In the genomic region with DNA sequence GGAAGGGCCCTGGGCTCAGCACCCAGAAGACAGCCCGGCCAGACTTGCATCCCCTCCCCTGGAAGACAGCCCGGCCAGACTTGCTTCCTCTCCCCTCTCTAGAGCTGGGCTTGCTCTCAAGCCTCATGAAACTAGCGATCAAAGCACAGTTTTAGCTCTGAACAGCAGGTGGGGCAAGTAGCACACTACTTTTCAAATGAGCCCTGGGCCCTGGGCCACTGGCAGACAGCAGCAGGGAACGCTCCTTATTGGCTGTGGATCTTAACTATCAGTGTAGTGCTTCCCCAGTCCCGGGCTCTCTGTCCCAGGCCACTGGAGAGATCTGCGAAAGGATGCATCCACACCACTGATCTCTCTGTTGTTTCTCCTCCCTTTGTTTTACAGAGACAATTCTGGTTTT, we compare ENCODE assay signal across 7 mouse cellular contexts. TPM values are rescaled to one million over a fixed set of nuclear protein-coding genes. Genes with fewer than 3 reads are reported as not detected.
DNase-seq lines count a peak whose midpoint lies in the region; ATAC-seq lines count a peak whose summit lies in the region.

No protein-coding gene starts in this region.

- peak; percentile 69 for DNase-seq in adrenal gland, adult 8-10 months
- DNase-seq in embryo, embryonic 11.5 days (ENCODE audit: low read depth, low spot score): peak; percentile 59
- DNase-seq in gastrocnemius, postnatal 36 days: peak; percentile 58 to 78
- DNase-seq in left cerebral cortex, postnatal 25 days (ENCODE audit: low spot score in 2 of 2): peak; percentile 80 to 87
- DNase-seq in midbrain, embryonic 11.5 days (ENCODE audit: low spot score, missing footprints): peak; percentile 91
- DNase-seq in skeletal muscle tissue, adult 2 months (ENCODE audit: low read depth, low spot score): peak; percentile 76

- ATAC-seq in intestine, embryonic 15.5 days: peak; percentile 89
- peak; percentile 93 for ATAC-seq in midbrain, embryonic 11.5 days (ENCODE audit: low FRiP score)

- no peak overlapping the region for H3K4me3 ChIP-seq in intestine, embryonic 15.5 days (replicated peaks)
- no peak overlapping the region for H3K4me3 ChIP-seq in midbrain, embryonic 11.5 days (ENCODE audit: low read depth, low read length)

- WGBS in intestine, embryonic 15.5 days: 4% methylated on average over 6 of the region's 6 CpGs
- WGBS in midbrain, embryonic 11.5 days: 5% methylated on average over 6 of the region's 6 CpGs

- H3K9me3 ChIP-seq in intestine, embryonic 15.5 days: no peaks in the 10 kb centered on the region
- no peaks in the 10 kb centered on the region for H3K9me3 ChIP-seq in midbrain, embryonic 11.5 days (ENCODE audit: control insufficient read depth, low read length)

- H3K9ac ChIP-seq in intestine, embryonic 15.5 days: no peak overlapping the region
- H3K9ac ChIP-seq in midbrain, embryonic 11.5 days (ENCODE audit: low read length): no peak overlapping the region

- no peaks in the 10 kb centered on the region for H3K36me3 ChIP-seq in intestine, embryonic 15.5 days
- H3K36me3 ChIP-seq in midbrain, embryonic 11.5 days (ENCODE audit: control insufficient read depth, insufficient read depth, low read length): no peaks in the 10 kb centered on the region

- H3K4me2 ChIP-seq in intestine, embryonic 15.5 days (replicated peaks): no peak overlapping the region
- no peak overlapping the region for H3K4me2 ChIP-seq in midbrain, embryonic 11.5 days

- intact Hi-C loops in gastrocnemius, postnatal 36 days (cut with DNase I): loop anchor here (2.0 kb wide), 1 partner anchor 268 kb away; no protein-coding TSS in a partner anchor
- intact Hi-C loops in left cerebral cortex, postnatal 25 days (cut with DNase I): loop anchor here (5.0 to 10.0 kb wide), 3 partner anchors 111 to 804 kb away; no protein-coding TSS in a partner anchor

- no peaks in the 10 kb centered on the region for H3K27me3 ChIP-seq in intestine, embryonic 15.5 days (replicated peaks)
- H3K27me3 ChIP-seq in midbrain, embryonic 11.5 days (ENCODE audit: control insufficient read depth, insufficient read depth, low read length): no peaks in the 10 kb centered on the region

- no peaks in the 10 kb centered on the region for H3K4me1 ChIP-seq in intestine, embryonic 15.5 days (replicated peaks)
- H3K4me1 ChIP-seq in midbrain, embryonic 11.5 days (ENCODE audit: control insufficient read depth, insufficient read depth, low read length): no peaks in the 10 kb centered on the region; the same call in 1 of the 2 replicates

- H3K27ac ChIP-seq in intestine, embryonic 15.5 days: no peak overlapping the region
- H3K27ac ChIP-seq in midbrain, embryonic 11.5 days (ENCODE audit: low read depth, low read length): no peak overlapping the region

RNA-seq across cellular contexts. Expression of gene Aven, which starts 8.4 kb away (rescaled TPM):
- 10 to 100 TPM in 3 of 4 experiments, 1 to 10 TPM in 1; 8.8 to 16.3 (median 13.1) TPM for total RNA-seq in adrenal gland, adult 8-10 months (2022)
- 10 to 100 TPM; 16.3 to 20.3 TPM for total RNA-seq in gastrocnemius, postnatal 36 days (2021)
- polyA plus RNA-seq in intestine, embryonic 15.5 days (2015; fragmentation: Nextera tagmentation; extraction: Ambion mirVana): 8.4 and 11.9 TPM in 2 replicates
- total RNA-seq in left cerebral cortex, postnatal 25 days (2021): 10 to 100 TPM in 1 of 2 experiments, 1 to 10 TPM in 1; 9.6 to 11.4 TPM
- 6.7 and 6.9 TPM in 2 replicates for polyA plus RNA-seq in midbrain, embryonic 11.5 days (2014; fragmentation: Nextera tagmentation; extraction: Ambion mirVana)

RNA-seq across cellular contexts. Expression of gene Chrm5, which starts 20.6 kb away (rescaled TPM):
- total RNA-seq in adrenal gland, adult 8-10 months (2022): not detected
- not detected for total RNA-seq in gastrocnemius, postnatal 36 days (2021)
- polyA plus RNA-seq in intestine, embryonic 15.5 days (2015; fragmentation: Nextera tagmentation; extraction: Ambion mirVana): 0.09 TPM in 1 of 2 replicates, not detected in the other
- 1 to 10 TPM in 1 of 2 experiments, under 1 TPM in 1; 0.87 to 2.2 TPM for total RNA-seq in left cerebral cortex, postnatal 25 days (2021)
- not detected in 2 replicates for polyA plus RNA-seq in midbrain, embryonic 11.5 days (2014; fragmentation: Nextera tagmentation; extraction: Ambion mirVana)

RNA-seq across cellular contexts. Expression of gene Emc7, which starts 46.4 kb away (rescaled TPM):
- total RNA-seq in adrenal gland, adult 8-10 months (2022): 10 to 100 TPM; 33.3 to 36.7 (median 34.6) TPM
- total RNA-seq in gastrocnemius, postnatal 36 days (2021): 10 to 100 TPM; 11.5 to 12.7 TPM
- polyA plus RNA-seq in intestine, embryonic 15.5 days (2015; fragmentation: Nextera tagmentation; extraction: Ambion mirVana): 19.6 and 20.6 TPM in 2 replicates
- total RNA-seq in left cerebral cortex, postnatal 25 days (2021): 10 to 100 TPM; 49.7 TPM
- 11.2 and 12.0 TPM in 2 replicates for polyA plus RNA-seq in midbrain, embryonic 11.5 days (2014; fragmentation: Nextera tagmentation; extraction: Ambion mirVana)
